Mouse (Mus musculus) small intestine, adult 10 weeks (tissue): Measurements from ENCODE around the gene Nbdy. TPM values are rescaled to one million over a fixed set of nuclear protein-coding genes. Genes with fewer than 3 reads are reported as not detected.

Experiments
- polyA plus RNA-seq: library from polyadenylated mRNA; stranded (reverse); fragments of 350-450 nt; fragmentation: Illumina TruSeq; extraction: RNeasy Lipid Tissue Mini Kit (QIAGEN cat#74804); gene quantifications from one replicate; pipeline ENCODE4 v1.2.3, GENCODE M21; 2014; ENCODE audit warnings: low replicate concordance

The Nbdy gene
- polyA plus RNA-seq, result 41.0 TPM

DNA sequence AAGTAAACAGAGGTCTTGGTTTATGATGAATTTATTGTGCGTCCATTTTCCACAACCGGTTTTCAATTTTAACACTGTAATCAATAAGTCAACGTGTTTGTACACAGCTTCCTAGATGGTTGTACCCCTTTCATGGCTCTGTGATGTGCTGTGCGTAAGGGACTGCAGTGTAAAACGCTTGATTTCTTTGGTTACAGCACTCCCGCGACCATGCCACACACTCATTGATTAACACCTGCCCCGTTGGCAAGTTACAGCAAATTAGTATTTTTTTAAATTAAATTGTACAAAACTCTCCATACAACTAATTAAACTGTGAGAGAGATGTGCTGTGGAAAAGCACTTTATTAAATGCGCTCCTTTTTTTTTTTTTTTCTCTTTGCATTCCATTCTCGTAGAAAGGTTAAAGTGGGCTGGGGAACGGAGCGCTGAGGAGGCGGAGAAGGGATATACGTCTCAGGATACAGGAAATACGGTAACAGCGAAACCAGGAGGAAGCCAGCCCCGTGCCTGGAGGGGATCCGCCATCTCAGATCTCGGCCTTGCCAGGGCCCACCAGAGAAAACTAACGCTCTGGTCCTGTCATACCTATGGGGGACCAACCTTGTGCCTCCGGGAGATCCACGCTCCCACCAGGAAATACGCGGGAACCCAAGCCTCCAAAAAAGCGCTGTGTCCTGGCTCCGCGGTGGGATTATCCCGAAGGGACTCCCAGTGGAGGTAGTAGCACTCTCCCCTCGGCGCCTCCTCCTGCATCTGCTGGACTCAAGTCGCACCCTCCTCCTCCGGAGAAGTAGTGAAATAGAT is at the start of gene Nbdy:
TSS of gene Nbdy (plus strand) at position 481 of the 807 bp plus-strand sequence.

DNA sequence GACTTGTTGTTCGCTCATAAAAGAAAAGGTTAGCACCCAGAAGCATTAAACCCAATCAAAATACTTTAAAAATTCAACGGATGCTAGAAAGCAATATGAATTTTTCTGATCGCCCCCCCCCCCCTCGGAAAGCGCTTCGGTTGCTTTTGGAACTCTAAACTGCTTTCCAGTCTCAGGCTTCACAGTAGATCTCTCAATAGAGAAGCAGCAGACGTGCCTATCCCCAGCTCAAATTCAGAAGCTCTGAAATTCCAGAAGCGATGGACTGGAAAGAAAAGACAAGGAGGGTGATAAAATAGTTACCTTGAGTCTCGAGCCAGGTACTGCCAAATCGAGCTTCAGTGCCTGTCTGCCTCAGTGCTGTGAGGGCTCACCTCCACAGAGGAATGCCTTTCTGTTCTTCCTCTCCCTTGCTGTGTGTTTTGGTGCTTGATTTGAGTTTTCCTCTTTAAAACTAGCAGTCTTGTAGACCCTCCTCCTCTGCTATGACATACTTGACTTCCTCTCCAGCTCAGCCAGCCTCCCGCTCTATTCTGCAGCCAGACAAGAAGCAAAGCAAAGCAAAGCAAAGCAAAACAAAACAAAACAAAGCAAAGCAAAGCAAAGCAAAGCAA is 27.5 kb upstream of the Nbdy start, which contains the start of gene Kctd12b:
TSS of gene Kctd12b (minus strand) at position 610 of the 614 bp plus-strand sequence.

Other genes starting within 250 kb of the Nbdy start
- gene Ubqln2, start 225.4 kb upstream of the Nbdy start, polyA plus RNA-seq, result 19.3 TPM
- gene Cypt3, start 165.0 kb upstream of the Nbdy start, polyA plus RNA-seq, result not detected
- 17.0 TPM for gene Kctd12b, start 27.2 kb upstream of the Nbdy start, polyA plus RNA-seq
- 1.3 TPM for gene Spin2c, start 108.6 kb downstream of the Nbdy start, polyA plus RNA-seq